Mouse (Mus musculus): ENCODE results near the gene Chst3.

The Chst3 gene

DNA sequence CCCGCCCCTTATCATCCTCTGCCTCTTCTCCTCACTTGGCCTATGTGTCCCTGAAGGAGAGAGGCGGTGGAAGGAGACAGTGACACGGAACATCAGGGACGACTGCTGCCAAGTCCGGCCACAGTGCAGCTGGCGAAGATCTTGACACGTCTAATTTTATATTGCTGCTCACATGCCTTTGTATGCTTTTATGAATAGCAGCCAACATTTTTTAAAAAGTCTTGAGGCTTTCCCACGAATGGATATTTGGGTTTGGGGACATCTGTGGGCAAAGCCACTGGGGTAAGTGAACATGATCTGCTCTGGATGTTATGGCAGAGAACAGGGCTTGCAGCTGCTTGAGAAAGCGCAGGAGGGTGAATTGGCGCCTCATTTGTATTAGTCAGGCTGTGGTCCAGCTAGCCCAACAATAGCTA lies 21.6 kb downstream of the Chst3 start:
- no peak for DNase-seq (ENCODE audit: low read depth, low spot score)

DNA sequence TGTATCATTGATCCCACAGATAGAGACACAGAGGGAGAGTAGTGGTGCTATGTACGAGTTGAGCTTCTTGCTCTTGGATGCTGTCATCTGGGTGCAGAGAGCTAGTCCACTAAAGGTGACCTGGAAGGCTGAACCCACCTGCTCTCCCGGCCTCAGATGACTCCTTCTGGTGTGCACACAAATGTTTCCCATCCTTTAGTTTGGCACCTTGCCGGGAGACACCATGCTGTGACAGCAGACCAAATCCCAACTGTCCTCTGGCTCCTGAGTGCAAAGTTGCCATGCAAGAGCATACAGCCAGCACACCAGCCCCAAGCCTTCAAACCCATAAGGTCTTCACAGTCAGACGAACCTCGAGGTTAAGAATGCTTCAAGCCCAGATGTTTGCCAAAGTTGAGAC lies 22.1 kb downstream of the Chst3 start:
- DNase-seq (ENCODE audit: low read depth, low spot score): no peak

DNA sequence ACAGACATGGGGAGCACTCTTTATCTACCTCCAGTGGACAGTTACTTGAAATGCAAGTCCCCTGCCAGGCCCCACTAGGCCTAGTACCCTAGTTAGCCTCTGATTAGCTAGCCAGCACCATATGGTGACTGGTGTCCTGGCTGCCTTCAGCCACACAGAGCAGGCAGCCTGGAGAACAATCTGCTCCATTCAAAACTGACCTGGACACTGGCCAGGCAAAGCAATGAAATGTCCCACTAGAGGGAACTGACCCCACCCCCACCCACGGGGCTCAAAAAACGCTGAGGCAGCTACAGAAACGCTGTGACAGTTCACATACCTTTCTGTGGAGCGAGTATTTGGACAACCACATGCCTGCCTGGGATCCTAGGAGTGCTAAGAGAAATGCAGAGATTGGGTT lies 24.0 kb downstream of the Chst3 start:
- DNase-seq (ENCODE audit: low read depth, low spot score): no peak

DNA sequence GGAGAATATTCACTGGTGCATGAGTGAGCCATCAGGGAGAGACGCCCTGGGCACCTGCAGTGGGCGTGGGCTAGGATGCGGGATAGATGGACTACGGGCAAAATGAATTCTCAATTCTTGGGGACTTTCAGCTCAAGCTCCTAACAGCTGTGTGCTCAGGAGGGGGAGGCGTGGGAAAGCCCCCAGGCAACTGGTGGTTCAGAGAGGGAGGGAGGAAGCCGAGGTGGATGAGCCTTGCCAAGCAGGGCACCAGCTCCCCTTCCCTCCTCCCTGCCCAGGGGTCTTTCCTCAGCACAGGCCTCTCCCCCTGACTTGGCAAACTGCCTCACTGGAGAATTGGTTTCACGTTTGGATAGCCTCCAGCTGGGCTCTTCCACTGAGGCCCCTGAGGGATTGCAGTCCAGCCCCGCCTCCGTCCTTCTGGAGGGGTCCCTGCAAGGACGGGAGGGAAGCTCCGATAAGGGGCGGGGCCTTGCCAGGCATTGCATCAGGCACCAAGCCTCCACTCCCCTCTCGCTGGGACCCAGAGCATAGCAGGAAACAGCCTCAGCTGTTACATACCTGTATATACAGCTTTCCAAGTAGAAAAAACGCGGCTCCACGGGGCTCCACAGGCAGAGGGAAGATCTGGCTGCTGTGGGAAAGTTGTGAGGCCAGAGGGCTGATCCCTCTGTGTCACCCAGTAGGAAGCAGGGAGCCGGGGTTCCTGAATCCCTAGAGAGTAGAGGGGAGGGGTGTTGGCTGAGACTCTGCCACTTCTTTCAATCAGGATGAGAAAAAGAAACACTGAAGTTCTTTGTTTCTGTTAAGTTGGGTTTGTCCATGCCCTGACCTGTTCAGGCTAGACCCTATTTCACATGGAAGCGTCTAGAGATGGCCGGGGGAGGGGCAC lies 25.3 kb downstream of the Chst3 start:
- DNase-seq (ENCODE audit: low read depth, low spot score): peak; percentile 76

GRCm38 (mm10) chr10:60191796-60192195 lies 27.3 kb downstream of the Chst3 start:
- peak; percentile 91 for DNase-seq (ENCODE audit: low read depth, low spot score)

DNA sequence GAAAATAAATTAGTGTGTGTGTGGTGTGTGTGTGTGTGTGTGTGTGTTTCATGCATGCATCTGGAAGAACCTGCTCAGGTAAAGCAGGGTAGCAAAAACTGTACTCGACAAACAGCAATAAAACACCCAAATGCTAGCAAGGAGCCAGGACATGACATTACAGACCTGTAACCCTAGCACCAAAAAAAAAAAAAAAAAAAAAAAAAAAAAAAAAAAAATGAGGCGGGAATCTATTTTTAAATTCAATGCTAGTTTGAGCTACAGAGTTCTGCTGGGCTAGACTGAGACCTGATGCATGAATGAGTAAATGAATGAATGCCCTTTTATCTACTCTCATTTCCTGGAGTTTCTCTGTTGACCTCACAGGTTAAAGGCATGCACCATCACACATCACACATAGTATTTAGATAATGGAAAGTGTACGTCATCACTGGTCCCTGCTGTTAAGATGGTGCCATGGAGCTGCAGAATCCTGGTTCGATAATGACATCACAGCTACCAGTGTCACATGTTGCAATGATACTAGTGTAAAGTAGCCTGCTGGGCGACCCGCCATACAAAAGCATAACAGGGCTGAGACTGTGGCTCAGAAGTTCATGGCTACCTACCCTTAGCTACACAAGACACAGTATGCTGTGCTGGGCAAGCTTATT lies 29.4 kb downstream of the Chst3 start:
- DNase-seq (ENCODE audit: low read depth, low spot score): no peak

- DNase-seq (ENCODE audit: low read depth, low spot score): peak; percentile 86
These were observed 32.7 kb downstream of the Chst3 start for GRCm38 (mm10) chr10:60186191-60186945.

- DNase-seq (ENCODE audit: low read depth, low spot score): no peak
These were observed 33.9 kb downstream of the Chst3 start for GRCm38 (mm10) chr10:60185023-60185709.

DNA sequence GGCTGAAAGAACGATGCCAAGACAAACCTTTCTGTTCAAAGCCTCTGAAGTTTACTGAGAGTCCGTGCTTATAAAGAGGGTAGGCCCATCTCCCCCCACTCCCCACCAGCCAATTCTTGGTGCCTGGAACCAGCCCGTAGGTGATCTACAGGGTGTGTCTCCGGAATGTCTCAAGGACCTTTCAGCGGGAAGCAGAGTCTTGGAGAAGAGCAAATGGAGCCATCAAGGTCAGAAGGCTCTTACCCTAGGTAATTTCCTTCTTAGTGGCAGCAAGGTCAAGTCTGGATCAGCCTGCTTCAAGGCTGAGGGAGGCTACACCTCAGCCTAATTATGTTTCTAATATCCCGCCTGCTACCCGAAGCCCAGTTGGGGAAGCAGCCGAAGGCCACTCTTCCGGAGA lies 43.8 kb downstream of the Chst3 start:
- peak; percentile 90 for DNase-seq (ENCODE audit: low read depth, low spot score)

GRCm38 (mm10) chr10:60174506-60174905 lies 44.6 kb downstream of the Chst3 start:
- peak; percentile 51 for DNase-seq (ENCODE audit: low read depth, low spot score)

- no peak for DNase-seq (ENCODE audit: low read depth, low spot score)
These were observed 46.0 kb downstream of the Chst3 start for GRCm38 (mm10) chr10:60173035-60173434.

GRCm38 (mm10) chr10:60172306-60172705 lies 46.8 kb downstream of the Chst3 start:
- DNase-seq (ENCODE audit: low read depth, low spot score): peak; percentile 69

GRCm38 (mm10) chr10:60171368-60171767 lies 47.7 kb downstream of the Chst3 start:
- no peak for DNase-seq (ENCODE audit: low read depth, low spot score)

- DNase-seq (ENCODE audit: low read depth, low spot score): peak; percentile 53
These were observed 48.6 kb downstream of the Chst3 start for GRCm38 (mm10) chr10:60170326-60171089.

DNA sequence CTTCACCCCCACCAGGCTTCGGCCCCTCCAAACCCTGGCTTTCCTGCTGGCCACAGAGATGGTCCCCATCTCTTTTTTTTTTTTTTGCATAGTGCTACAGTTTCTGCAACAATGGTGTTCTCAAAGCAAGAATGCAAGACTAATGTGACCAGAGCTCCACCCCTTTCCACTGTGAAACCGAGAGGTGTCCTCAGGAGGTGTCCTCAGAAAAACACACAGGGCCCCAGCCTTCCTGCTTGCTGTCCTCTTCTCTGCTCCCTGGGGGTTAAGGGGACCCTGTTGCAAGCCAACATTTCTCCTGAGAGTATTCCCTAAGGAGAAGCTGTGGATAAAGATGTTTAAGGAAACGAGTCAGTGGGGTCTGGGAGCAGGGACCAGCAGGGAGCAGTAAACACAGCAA lies 50.1 kb downstream of the Chst3 start:
- DNase-seq (ENCODE audit: low read depth, low spot score): no peak

GRCm38 (mm10) chr10:60168306-60168705 lies 50.8 kb downstream of the Chst3 start:
- DNase-seq (ENCODE audit: low read depth, low spot score): no peak

- DNase-seq (ENCODE audit: low read depth, low spot score): peak; percentile 98
These were observed 53.0 kb downstream of the Chst3 start for GRCm38 (mm10) chr10:60166068-60166467.

- DNase-seq (ENCODE audit: low read depth, low spot score): no peak
These were observed 54.2 kb downstream of the Chst3 start for GRCm38 (mm10) chr10:60164869-60165268.

DNA sequence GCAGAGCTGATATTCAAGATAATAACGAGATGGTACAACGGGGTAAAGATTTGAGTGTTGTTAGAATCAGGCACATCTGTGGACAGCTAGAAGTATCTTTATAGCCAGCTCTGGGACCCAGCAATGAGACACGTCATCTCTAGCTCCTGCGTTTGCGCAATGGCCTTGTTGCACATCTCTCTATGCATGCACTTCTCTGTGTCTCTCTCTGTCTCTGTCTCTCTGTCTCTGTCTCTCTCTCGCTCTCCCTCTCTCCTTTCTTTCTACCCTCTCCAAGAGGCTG lies 56.1 kb downstream of the Chst3 start:
- DNase-seq (ENCODE audit: low read depth, low spot score): peak; percentile 62

DNA sequence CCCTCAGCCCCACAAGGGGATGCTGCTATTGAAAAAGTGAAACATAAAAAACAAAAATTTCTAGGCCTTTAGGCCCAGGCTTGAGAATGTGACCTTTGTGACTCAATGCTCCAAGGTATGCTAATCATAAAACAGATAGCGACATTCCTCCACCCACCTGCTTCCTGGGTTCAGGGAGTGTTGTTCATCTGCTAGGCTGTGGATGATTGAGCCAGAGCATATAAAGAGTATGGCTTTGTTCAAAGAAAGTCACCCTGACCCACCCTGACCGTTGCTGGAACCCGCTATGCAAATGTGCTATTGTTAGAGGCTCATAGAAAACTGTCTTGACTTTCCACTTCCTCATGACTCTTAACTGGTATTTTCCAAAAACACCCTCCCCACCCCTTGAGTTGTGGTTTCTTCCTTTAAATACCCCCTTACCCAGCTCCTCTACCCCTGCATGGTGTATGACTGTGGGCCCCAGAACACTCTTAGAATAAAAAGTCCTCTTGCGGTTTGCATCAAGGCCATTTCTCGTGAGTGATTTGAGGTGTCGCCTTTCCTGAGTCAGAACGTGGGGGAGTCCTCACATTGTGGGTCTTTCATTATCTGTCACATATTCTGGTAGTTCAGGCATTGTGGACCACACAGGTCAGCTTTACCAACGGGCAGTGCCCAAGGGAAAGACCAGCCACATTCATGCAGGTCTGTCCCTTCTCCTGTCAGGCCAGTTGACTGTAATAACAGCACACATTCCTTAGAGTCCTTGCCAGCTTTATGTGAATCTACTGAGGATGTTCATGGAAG lies 56.7 kb downstream of the Chst3 start:
- peak; percentile 88 for DNase-seq (ENCODE audit: low read depth, low spot score)

Measured in R1 (cell line).